Mouse (Mus musculus) liver, postnatal 0 days (tissue): ENCODE measurements at regions not wholly inside any gene's neighbourhood (a gene's known extent, or its start where the extent isn't known, plus 50 kb on each side); places are given as distances from the start of the nearest gene placed in this dataset.

ENCODE experiments used
- ATAC-seq: fragments of 200-750 bp; cut with Nextera tagmentation; 2 replicates; pipeline ENCODE4 v1.8.0; 2017; ENCODE audit warnings: mild to moderate bottlenecking, moderate library complexity
- DNase-seq: peaks from one replicate; pipeline ENCODE4 v3.0.0-alpha.2; 2016
- H3K27ac ChIP-seq: fragments of 300-500 bp; sonication (generic); 2 replicates; pipeline ENCODE4 v1.5.1; 2014; ENCODE audit warnings: antibody characterized with exemption, moderate library complexity, mild to moderate bottlenecking, low read depth
- H3K27me3 ChIP-seq: fragments of 300-500 bp; sonication (generic); 2 replicates; pipeline ENCODE4 v1.6.1; 2014; ENCODE audit warnings: low read length, control low read depth, mixed read lengths; ENCODE audit not compliant: insufficient read depth
- H3K36me3 ChIP-seq: fragments of 300-500 bp; sonication (generic); replicated peaks from 2 replicates; pipeline ENCODE4 v1.6.1; 2014; ENCODE audit warnings: mild to moderate bottlenecking, control low read depth, low read length, moderate library complexity, mixed read lengths; ENCODE audit not compliant: insufficient read depth
- H3K4me1 ChIP-seq: fragments of 300-500 bp; sonication (generic); 2 replicates; pipeline ENCODE4 v1.6.1; 2014; ENCODE audit warnings: antibody characterized with exemption, mild to moderate bottlenecking, control low read depth; ENCODE audit not compliant: insufficient read depth
- H3K4me2 ChIP-seq: fragments of 300-500 bp; sonication (generic); 2 replicates; pipeline ENCODE4 v1.6.1; 2014; ENCODE audit warnings: low read depth, mild to moderate bottlenecking, low read length, moderate library complexity, mixed read lengths
- H3K4me3 ChIP-seq: fragments of 300-500 bp; sonication (generic); 2 replicates; pipeline ENCODE4 v1.5.1; 2014; ENCODE audit warnings: low read depth, low read length
- H3K9ac ChIP-seq: fragments of 300-500 bp; sonication (generic); replicated peaks from 2 replicates; pipeline ENCODE4 v1.6.1; 2014; ENCODE audit warnings: mild to moderate bottlenecking, moderate library complexity
- H3K9me3 ChIP-seq: fragments of 300-500 bp; sonication (generic); 2 replicates; pipeline ENCODE4 v1.6.1; 2016; ENCODE audit warnings: mild to moderate bottlenecking, control low read depth, low read length, mixed read lengths
- CTCF ChIP-seq: sonication (generic); IDR thresholded peaks from 2 replicates; pipeline ENCODE4 v1.5.1; 2016; ENCODE audit warnings: antibody characterized with exemption, low read depth
- EP300 ChIP-seq: IDR thresholded peaks from 2 replicates; pipeline ENCODE4 v1.6.1; 2016; ENCODE audit warnings: antibody characterized with exemption, low read depth, mild to moderate bottlenecking
- WGBS: fragments of 180-500 bp; shearing (Covaris S2); extraction: QIAGEN DNeasy Blood & Tissue Kit; methylation state at CpG from one replicate; pipeline ENCODE4 v1.1.7; 2014; ENCODE audit not compliant: insufficient replicate concordance; 5-methylcytosine and 5-hydroxymethylcytosine counted together

GRCm38 (mm10) chr5:41942131-41942530 lies 98.0 kb upstream of the Bod1l start:
- H3K27ac ChIP-seq, result no peak overlapping the region
- no peak for ATAC-seq
- H3K4me2 ChIP-seq, result no peak overlapping the region
- no peak for DNase-seq
- no peaks in the 10 kb centered on the region for H3K4me1 ChIP-seq
- 80% methylated on average over 7 of the region's 7 CpGs for WGBS
- H3K27me3 ChIP-seq, result no peaks in the 10 kb centered on the region
- TF ChIP-seq CTCF, result no peak
- no peak for TF ChIP-seq EP300
- no peak overlapping the region for H3K9ac ChIP-seq
- no peak overlapping the region for H3K4me3 ChIP-seq
- no peaks in the 10 kb centered on the region for H3K9me3 ChIP-seq
- H3K36me3 ChIP-seq, result no peaks in the 10 kb centered on the region

- no peak for ATAC-seq
Measured at GRCm38 (mm10) chr5:41941216-41941615, 97.1 kb upstream of the Bod1l start.

DNA sequence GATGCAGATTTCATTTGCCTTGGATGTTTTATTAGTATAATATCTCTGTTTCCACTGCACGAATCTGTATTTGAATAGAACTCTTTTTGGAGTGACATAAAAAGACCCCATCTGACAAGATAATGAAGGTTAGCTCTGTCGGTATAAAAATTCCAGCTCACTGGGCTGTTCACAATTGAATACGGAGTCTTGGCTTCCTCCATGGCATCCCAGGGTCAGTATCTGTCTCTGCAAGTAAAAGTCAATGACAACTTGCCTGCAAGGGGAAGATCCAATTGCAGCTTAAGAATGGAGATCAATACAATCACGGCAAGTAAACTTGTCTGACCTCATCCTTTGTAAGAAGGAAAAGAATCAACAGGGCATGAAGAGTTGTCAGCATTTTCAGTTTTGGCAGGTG lies 95.6 kb upstream of the Bod1l start:
- H3K9ac ChIP-seq, result no peak overlapping the region
- no peaks in the 10 kb centered on the region for H3K36me3 ChIP-seq
- no peak overlapping the region for H3K27ac ChIP-seq
- no peaks in the 10 kb centered on the region for H3K9me3 ChIP-seq
- H3K4me2 ChIP-seq, result no peak overlapping the region
- ATAC-seq, result no peak
- H3K4me1 ChIP-seq, result no peaks in the 10 kb centered on the region
- WGBS, result 60% methylated on average over 4 of the region's 4 CpGs
- no peak for TF ChIP-seq EP300
- TF ChIP-seq CTCF, result no peak
- no peaks in the 10 kb centered on the region for H3K27me3 ChIP-seq
- DNase-seq, result no peak
- no peak overlapping the region for H3K4me3 ChIP-seq

More at GRCm38 (mm10) chr5:41941216-41941615, 97.1 kb upstream of the Bod1l start:
- Histone ChIP-seq H3K4me3 (no peak overlapping the region), H3K9me3 (no peaks in the 10 kb centered on the region), H3K27me3 (no peaks in the 10 kb centered on the region), H3K4me2 (no peak overlapping the region), H3K9ac (no peak overlapping the region), H3K4me1 (no peaks in the 10 kb centered on the region), H3K27ac (no peak overlapping the region), H3K36me3 (no peaks in the 10 kb centered on the region)
- no peak for DNase-seq
- 72% methylated on average over 1 of the region's 1 CpGs for WGBS
- TF ChIP-seq EP300, result no peak
- TF ChIP-seq CTCF, result no peak

DNA sequence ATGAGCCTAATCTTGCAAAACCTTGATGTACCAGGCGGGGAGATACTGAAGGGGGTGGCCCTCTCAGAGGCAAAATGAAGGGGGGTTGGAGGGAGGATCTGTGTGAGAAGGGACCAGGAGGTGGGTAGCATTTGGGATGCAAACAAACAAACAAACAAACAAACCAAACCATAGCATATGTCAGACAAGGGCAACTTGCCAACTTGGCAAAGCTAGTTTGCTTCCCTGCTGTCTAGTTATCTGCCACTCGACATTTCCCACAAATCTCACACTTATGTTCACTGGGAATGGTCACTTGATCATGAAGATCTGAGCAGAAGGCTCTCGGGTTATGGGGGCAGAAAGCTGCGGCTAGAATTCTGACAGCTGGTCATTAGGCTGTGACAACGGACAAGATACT lies 65.9 kb upstream of the Bod1l start:
- TF ChIP-seq CTCF (no peak), EP300 (no peak)
- 68% methylated on average over 5 of the region's 5 CpGs for WGBS
- no peak for ATAC-seq
- Histone ChIP-seq H3K9ac (no peak overlapping the region), H3K27ac (no peak overlapping the region), H3K4me1 (peaks cover 4% of the 10 kb centered on the region; the same call in 1 of the 2 replicates), H3K36me3 (no peaks in the 10 kb centered on the region), H3K4me3 (no peak overlapping the region), H3K4me2 (no peak overlapping the region), H3K27me3 (no peaks in the 10 kb centered on the region), H3K9me3 (no peaks in the 10 kb centered on the region)
- DNase-seq, result no peak

- no peak for DNase-seq
Measured at GRCm38 (mm10) chr5:41907749-41908148, 63.6 kb upstream of the Bod1l start.

GRCm38 (mm10) chr5:41904512-41904911 lies 60.4 kb upstream of the Bod1l start:
- 0 out of 2 replicates have a peak, but pooled peaks have one; percentile 9 for TF ChIP-seq EP300
- no peak for TF ChIP-seq CTCF
- no peaks in the 10 kb centered on the region for H3K9me3 ChIP-seq
- H3K4me2 ChIP-seq, result no peak overlapping the region
- no peaks in the 10 kb centered on the region for H3K27me3 ChIP-seq
- 0 out of 2 replicates have a peak overlapping the region, but pooled peaks have one; percentile 35 for H3K27ac ChIP-seq
- no peaks in the 10 kb centered on the region for H3K36me3 ChIP-seq
- WGBS, result 35% methylated on average over 1 of the region's 1 CpGs
- no peak for DNase-seq
- H3K4me1 ChIP-seq, result peaks cover 4% of the 10 kb centered on the region; the same call in 1 of the 2 replicates
- H3K4me3 ChIP-seq, result no peak overlapping the region
- no peak overlapping the region for H3K9ac ChIP-seq
- peak; percentile 79 for ATAC-seq

More at GRCm38 (mm10) chr5:41907749-41908148, 63.6 kb upstream of the Bod1l start:
- no peaks in the 10 kb centered on the region for H3K36me3 ChIP-seq
- TF ChIP-seq EP300 (no peak), CTCF (no peak)
- H3K4me2 ChIP-seq, result no peak overlapping the region
- no peaks in the 10 kb centered on the region for H3K9me3 ChIP-seq
- no peak overlapping the region for H3K4me3 ChIP-seq
- no peak overlapping the region for H3K9ac ChIP-seq
- 0 out of 2 replicates have a peak overlapping the region, but pooled peaks have one; percentile 11 for H3K27ac ChIP-seq
- no peak for ATAC-seq
- 74% methylated on average over 1 of the region's 1 CpGs for WGBS
- H3K4me1 ChIP-seq, result peaks cover 4% of the 10 kb centered on the region; the same call in 1 of the 2 replicates
- H3K27me3 ChIP-seq, result no peaks in the 10 kb centered on the region

- WGBS, result 51% methylated on average over 2 of the region's 2 CpGs
- Histone ChIP-seq H3K9ac (no peak overlapping the region), H3K4me3 (no peak overlapping the region), H3K27ac (no peak overlapping the region), H3K4me2 (no peak overlapping the region), H3K9me3 (no peaks in the 10 kb centered on the region), H3K27me3 (no peaks in the 10 kb centered on the region), H3K4me1 (no peaks in the 10 kb centered on the region), H3K36me3 (no peaks in the 10 kb centered on the region)
- TF ChIP-seq EP300 (no peak), CTCF (no peak)
- DNase-seq (no peak), ATAC-seq (no peak)
Measured at GRCm38 (mm10) chr5:41899237-41899636, 55.1 kb upstream of the Bod1l start.
